Mouse (Mus musculus) erythroblast, embryonic 14.5 days (primary cell): ENCODE measurements around the gene Il1r1.

Experiments used
- GATA1 ChIP-seq: IDR thresholded peaks from 2 replicates; pipeline ENCODE4 v1.6.1; 2012; ENCODE audit warnings: low read length, inconsistent platforms, mixed read lengths
- TAL1 ChIP-seq: IDR thresholded peaks from 3 replicates; pipeline ENCODE4 v1.6.1; 2012; ENCODE audit warnings: low read length, inconsistent platforms, mixed read lengths

DNA sequence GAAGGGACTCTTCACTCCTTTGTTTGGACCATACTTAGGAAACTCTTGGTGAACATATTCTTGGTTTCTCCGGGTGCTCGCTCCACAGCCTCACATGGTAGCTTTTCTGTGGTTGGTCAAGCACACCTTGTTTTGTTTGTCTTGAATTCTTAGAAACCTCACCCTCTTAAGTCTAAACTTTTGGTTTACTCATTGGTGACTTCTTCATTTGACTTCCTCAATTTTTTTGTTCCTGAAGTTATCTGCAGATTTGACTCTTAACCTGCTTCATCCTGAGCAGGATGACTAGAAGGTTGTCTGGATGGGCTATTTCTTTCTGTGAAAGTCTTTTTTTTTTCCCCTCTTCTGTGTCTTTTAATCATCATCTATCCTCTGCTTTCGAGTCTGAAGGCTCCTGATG is 129.8 kb downstream of the Il1r1 start:
- TF ChIP-seq TAL1 (no peak), GATA1 (no peak)
